Mouse (Mus musculus): ENCODE results near the gene Tmem164.
A peak's percentile ranks its signal among the peaks of the same experiment; 100 is the strongest.

Gene Tmem164

DNA sequence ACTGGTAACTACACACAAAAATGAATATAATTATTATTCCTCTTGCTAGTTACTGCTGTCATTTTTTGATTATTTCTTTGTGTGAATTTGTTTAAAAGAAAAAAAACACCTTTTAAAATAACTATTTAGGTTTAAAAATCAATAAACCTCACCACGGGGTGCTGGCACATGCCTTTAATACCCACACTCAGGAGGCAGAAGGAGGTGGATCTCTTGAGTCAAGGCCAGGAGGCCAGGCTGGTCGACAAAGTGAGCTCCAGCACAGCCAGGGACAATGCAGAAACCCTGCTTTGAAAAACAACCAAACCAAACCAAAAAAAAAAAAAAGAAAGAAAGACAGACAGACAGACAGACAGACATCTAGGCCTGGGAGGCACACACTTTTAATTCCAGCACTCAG is 12.1 kb downstream of the Tmem164 start:
- no peak for DNase-seq

DNA sequence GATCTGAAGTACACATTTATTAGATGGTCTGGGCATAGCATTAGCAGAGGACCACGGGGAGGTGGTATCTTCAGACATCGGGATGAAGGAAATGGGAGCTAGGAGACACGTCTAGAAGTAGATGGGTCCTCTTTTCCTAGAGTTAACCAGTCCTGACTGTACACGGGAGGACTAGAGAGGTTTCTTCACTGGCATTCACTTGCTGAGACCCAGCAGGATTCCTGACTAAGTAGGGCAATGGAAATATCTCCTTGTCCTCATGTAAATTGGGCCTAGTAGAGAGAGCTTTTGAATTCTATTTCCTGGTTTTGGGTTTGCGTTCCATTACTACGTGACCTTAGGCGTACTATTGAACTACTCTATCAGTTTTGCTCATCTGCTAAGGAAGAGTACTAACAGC is 13.1 kb downstream of the Tmem164 start:
- DNase-seq, result no peak

DNA sequence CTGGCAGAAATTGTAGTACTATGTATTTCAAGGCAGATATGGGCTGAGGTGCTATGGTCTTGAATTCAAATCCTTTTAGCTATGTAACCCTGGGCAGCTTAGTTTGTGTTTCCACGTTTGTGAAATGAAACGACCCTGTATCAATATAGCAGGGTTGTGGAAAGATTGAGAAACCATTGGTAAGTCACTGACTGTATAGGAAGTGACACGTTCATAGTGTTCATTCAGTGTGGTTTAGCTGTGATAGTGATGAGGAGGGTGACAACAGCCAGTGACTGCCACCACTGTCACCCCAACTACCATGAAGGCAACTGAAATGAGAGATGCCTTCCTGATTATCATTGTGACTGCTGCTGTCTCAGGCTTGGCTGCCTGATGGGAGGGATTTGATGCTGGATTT is 13.7 kb downstream of the Tmem164 start:
- no peak for DNase-seq

DNA sequence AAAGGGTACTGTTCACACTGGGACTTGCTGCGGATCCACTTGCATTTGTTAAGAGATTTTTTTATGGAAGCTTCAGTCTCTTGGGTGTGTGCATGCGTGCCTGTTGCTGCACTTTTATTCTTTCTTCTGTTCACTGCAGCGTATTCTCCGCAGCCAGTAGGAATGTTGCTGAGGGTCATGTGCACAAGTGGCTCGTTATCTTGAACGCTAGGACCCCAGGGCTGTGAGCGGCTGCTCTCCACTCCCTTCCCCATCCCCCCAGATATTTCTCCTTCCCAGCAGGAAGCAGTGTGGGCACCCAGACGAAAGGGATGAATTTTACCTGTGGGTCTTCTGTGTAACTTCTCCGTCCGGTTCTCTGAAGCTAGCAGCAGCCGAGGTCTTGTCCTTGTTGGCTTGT is 15.6 kb downstream of the Tmem164 start:
- DNase-seq, result no peak

DNA sequence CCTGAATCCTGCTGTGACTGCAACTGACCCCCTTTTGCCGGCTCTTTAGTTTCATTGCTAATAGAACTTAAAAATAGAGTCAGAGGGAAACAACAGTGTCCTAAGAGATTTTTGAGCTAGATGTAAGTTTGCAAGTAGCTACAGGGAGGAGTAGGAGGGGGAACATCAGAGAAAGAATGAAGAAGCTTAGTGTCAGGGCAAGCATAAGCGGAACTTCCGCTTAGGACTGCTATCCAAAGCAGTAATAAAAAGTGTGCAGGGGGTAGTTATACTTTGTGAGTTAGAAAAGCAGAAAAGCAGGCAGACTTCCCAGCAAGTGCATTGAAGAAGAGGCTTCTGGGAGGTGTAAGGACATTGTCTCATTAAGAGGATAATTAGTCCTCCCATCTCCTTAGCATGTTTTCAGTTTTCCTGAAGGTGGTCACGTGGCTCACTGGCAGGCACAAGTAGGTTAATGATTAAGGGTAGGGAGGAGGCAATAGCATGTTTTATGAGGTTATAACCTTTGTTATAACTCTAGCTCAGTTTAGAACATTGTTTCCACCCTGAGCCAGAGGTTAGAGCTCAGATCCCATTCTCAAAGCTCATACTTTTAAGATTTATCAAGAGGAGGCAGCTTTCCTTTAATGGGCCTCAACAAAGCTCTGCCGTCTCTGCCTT is 16.5 kb downstream of the Tmem164 start:
- peak; percentile 52 for DNase-seq

DNA sequence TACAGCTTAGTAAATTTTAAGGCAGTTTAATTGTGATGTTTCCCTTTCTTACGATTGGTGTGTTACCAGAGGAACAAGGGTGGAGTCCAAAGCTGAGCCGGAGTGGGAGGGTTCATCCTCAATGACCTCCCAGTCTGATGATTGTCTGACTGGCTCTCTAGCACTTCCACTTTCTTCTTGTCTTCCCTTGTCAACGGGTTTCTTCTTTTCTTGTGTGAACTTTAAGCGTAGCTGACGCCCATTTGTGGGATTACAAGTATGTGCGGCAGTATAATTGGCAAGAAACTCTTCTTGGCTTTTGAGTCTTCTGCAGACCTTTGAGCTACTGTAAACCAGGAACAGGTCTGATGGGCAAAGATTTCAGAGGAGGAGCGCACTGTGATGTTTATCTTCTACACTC is 17.0 kb downstream of the Tmem164 start:
- peak; percentile 21 for DNase-seq

DNA sequence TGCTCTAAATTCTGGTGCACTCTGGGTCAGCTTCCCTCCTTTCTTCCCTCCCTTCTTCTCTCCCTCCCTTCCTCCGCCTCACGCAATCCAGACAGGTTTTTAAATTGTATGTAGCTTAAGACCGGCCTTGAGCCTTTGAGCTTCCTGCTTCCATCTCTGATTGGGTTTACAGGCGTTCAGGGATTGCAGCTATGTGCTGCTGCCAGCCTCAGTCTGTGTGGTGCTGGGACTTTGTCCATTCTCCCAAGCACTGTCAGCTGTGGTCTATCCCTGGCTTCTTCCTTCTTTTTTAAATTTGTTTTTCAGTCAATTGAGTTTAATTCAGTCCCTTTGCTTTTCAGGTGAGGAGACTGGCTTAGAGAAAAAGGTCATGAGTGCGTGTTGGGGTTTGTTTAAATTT is 20.9 kb downstream of the Tmem164 start:
- no peak for DNase-seq

DNA sequence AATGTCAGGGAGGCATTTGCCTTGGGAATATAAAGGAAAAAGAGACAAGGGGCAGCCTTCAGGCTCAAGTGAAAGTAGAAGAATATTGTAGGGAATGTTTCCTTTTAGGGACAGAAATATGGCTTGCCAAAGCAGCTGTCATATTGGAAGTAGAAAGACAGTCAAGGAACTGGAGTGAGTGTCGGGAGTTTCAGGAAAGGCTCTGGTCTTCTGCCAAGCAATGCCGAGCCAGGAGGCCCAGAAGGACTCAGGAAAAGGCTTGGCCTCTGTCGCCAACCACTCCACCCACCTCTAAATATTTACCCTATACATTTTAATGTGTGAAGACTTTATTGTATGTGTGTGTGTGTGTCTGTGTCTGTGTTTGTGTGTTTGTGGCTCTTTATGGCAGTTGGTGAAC is 21.4 kb downstream of the Tmem164 start:
- DNase-seq, result no peak

DNA sequence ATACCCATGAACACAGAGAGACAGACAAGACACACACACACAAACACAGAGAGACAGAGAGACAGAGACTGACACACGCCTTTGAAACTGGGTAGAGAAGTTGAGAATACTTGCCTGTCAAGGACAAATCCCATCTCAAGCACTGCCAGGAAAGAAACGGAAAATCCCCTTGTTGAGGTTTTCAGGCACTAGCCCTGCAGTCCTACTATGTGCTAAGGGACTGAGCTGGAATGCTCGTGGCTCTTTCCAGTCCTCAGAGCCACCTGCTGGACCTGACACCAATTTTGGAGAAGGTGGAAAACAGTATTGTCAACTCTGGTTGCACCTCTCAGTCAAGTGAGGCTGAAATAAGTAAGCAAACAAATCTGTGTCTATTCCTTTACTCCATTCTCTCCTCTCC is 22.7 kb downstream of the Tmem164 start:
- DNase-seq, result no peak

DNA sequence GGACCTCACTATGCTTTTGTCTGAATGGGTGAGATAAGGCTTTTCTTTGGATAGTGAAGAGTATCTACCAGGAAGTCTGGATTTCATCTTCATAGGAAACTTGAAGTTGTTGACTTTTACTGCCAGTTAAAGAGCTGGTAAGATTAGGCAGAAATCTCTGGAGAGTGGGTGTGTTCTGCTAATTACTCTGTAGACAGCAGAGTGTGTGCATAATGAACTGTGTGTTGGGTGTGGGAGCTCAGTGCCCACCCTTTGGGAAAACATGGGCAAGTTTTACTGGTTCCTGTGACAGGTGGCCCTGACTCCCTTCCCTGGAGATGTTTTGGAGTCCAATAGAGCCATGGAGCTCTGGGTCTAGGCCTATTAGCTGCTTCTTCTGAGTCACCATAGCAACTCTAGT is 27.1 kb downstream of the Tmem164 start:
- no peak for DNase-seq

DNA sequence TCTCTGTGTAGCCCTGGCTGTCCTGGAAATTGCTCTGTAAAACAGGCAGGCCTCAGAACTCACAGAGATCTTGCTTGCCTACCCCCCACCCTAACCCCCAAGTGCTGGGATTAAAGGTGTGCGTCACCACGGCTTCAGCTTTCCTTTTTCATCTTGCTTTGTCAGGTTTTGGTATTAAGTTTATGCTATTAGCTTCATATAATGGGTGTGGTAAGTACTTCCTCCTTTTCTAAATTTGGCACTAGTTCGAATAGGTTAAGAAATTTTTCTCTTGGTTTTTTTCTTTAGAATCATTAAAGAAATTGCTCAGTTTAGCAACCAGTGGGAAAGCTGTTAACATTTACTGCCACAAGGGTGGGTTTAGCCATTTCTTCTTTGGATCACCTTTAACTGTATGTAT is 34.8 kb downstream of the Tmem164 start:
- DNase-seq, result no peak

DNA sequence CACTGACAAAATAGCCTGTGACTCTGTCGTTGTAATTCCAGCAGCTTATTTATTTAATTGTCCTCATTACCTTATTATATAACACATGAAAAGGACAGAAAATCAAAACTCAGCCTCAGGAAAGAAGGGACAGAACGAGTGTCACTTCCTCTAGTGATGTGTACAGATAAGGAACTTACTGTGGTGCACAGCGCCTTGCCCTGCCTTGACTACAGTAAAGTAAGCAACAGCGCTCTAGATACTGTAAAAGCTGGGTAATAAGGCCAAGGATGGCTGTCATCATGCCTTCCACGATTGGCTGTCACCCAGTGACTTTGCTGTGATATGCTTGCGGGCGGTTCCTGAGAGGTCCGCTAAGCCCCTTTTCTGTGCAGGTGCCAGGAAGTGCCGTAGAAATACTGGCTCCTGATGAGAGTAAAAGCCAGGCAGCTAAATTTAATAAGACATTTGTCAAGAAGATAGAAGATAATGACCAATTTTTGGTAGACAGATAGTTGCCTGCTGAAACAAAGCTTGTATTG is 36.8 kb downstream of the Tmem164 start:
- no peak for DNase-seq

DNA sequence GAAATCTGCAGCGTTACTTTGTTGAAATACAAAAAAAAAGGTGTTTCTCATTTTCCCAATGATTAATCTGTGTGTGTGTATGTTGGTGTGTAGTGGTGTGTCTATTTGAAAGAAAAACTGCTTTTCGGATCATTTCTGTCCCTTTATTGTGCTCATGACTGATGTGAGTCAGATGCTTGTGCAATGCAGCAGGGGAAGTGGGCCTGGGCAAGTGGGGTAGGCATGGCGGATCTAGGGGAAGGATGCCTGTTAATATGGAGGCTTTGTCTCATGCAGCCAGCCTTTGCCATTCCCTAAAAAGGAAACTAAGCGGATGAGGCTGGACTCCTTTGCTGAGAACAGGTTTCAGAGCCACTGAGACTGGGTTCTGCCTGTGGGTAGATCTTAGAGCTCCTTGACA is 37.6 kb downstream of the Tmem164 start:
- DNase-seq, result no peak

DNA sequence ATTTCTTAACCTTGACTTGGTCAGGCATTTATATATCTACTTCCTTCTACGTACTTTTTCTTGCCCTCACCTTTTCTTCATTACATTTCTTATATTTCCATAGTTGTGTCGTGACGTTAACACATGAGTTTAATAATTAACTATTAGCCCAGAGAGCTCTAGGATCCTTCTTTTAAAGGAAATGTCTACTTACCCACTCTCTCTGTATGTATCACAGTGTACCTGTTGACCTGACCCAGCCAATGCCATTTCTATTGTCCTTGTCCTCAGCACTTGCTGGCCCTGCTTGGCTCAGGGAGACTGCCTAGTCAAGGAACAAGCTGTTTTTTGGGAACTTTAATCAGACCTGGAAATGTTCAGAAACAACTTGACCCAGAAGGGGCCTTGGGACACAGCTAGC is 40.7 kb downstream of the Tmem164 start:
- no peak for DNase-seq

DNA sequence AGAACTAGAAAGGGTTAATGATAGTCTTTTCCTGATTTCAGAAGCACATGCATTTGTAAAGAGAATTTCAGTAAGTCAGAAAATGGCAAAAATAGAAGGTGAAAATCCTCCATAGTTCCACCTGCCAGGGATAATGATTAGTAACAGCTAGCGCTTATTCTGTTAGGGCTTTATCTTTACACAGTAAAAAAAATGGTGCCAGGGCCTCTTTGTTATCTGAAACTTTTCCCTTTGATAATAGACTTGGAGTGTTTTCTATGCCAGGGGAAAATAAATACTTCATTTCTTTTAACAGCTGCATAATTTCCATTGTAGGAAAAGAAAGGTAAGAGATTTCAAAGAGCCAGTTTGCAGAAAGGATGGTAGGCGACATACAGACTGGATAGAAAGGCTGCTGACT is 43.0 kb downstream of the Tmem164 start:
- no peak for DNase-seq

DNA sequence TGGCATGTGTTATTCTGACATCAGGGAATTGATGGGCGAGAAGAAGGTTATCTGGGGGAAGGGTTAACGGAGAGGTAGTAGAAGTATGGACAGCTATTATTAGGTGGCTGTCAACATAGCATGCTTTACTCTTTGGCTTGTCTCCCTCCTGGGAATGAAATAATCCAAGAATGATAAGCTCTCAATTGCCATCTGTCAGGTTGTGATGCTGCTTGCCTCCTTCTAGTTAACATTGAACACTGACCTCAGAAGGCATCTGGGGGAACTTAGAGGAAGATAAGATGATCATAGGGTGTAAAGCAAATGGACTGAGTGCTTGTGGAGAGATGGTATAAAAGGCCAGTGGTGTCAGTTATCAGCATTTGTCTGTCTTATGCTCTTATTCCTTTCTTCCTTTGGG is 44.4 kb downstream of the Tmem164 start:
- no peak for DNase-seq

DNA sequence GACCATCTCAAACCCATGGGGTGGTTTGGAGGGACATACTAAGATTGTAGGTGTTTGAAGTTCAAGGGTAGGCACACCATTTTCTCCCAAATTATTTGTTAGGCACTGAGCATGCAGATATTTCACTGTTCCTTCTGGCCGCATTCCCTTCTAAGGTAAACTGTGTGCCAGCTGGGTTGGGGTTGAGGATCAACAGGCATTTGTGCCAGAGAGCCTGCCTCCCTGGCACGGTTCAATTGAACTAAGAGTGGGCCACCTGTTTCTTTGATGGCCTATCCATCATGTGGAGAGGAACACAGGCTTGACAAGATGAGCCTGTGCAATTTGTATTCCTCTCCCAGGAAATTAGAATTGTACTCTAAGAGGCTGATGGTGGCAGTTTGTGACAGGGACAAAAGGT is 45.1 kb downstream of the Tmem164 start:
- no peak for DNase-seq

DNA sequence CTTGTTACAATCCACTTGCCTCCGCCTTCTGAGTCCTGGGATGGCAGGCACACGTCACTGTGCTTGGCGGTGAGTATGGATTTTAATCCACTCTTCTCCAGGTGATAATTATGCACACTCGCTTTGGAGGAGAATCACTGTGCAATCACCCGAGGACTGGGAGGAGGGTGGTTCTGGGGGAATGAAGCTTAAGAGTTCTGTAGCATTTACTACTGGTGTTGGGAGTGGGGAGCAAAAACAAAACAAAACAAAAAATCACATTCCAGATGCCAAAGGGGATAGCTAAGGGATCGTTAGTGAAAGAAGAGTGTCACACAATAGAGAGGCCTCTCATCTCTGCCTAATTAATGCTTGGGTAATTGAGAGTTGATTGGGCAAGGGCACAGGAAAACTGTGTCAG is 46.6 kb downstream of the Tmem164 start:
- DNase-seq, result no peak

DNA sequence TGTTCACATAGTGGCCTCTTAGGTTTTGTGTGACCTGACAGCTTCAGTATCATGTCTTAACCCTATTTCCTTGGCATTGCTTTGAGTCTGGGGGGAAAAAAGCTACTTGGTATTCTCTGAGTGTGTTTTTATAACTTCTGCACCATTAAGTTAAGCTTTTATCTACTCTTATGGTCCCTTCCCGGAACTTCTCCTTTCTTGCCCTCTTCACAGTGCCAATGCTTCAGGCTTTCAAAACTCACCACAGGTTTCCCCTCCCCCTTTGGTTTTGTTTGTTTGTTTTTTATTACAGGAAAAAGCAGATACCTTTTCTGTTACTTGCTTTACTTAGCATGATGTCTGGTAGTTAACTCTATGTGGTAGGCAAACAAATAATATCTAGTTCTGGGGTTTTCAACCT is 47.8 kb downstream of the Tmem164 start:
- no peak for DNase-seq

DNA sequence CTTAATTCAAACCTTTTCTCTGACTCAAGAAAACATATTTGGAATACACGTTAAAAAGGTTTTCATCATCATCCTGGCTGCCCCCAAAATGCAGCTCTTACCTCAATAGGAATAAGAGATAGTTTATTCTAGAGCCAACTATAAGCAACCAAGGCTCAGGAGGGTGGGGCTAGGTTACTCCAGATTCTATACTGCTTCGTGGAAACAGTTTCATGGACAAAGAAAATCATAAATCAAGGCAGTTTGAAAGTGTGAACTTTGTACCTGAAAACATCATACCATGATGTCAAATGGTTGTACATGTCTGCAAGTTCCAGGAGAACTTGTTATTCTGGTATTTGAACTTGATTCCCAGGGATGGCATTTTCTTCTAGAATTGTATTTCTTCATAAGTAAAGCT is 48.3 kb downstream of the Tmem164 start:
- DNase-seq, result no peak

DNA sequence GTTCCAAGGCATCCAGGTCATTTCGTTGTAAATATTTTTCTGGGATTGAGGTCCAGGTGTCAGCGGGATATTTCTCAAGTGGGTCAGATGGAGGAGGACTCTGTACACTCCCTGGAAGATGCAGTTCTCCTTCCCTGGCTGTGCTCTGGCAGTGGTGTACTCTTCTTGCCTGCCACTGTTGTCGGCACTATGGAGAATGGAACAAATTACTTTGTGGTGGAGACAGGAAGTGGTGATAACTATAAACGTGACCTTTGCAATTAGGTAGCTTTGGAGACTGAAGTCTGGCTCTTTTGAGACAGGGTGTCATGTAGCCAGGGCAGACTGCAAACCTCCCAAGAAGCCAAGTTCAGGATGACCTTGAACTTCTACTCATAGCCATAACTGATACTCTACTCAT is 55.9 kb downstream of the Tmem164 start:
- DNase-seq, result no peak

DNA sequence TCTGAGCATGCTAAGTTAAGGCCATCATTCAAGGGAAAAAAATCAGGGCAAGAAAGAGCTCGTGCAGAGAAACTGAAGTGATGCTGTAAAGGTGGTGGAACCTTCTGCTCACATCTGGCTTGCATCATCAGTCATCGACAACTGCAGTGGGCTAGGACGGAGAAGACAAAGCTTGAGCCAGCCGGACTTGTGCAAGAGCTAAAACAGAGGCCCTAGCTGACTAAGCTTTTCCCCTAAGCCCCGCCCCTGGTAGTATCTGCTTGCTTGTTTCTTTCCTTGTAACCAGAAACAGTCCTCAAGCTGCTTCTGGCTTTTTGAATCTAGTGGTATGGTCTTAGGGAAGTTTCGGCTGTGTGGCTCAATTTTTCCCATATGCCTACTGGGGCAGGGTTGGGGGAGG is 56.5 kb downstream of the Tmem164 start:
- DNase-seq, result no peak

DNA sequence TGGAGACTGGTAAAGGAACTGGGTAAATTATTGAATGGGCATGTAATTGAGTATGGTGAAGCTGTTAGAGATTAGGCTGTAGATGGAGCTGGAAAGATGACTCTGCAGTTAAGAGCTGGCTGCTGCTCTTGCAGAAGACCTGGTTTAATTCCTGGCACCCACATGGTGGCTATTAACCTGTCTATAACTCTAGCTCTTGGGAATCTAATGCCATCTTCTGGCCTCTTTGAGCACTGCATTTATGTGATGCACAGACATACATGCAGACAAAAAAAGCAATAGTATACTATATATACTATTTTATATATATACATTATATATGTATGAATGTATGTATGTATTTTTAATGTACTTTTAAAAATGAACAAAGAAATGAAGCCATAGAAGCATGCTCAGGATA is 66.2 kb downstream of the Tmem164 start:
- DNase-seq, result no peak

DNA sequence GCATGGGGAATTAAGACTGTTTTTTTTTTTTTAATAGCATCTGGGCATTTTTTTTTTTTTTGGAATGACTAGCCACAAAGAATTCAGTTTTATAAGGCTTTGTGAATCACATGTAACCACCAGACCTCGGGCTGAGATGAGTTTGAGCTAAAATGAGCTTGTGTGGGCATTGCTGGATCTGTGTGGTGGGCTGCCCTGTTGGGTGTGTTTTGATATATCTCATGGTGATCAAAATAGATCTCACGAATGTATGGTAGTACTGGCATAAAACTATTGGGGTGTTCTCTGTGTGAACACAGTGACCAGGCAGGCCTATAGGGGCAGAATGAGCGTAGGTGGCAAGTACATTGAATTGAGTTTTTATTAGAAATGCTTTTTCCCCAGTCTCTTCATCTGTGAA is 67.4 kb downstream of the Tmem164 start:
- DNase-seq, result no peak

DNA sequence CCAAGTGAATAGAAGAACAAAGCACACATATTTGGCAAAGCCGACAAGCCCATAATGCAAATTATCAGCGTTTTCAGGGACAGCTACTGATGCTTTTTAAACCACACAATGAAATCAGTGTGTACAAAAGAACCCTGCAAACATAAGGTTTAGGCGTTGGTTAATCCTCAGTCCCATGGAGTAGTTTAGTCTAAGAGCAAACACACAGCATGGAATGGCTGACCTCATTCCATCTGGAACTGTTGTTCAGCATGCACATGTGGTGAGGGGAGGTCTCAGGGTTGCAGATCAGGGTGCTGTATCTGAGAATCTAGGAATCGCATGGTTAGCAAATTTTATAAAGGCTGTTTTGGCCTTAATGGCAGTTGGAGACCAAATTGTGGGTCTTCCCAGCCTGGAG is 69.6 kb downstream of the Tmem164 start:
- DNase-seq, result no peak

DNA sequence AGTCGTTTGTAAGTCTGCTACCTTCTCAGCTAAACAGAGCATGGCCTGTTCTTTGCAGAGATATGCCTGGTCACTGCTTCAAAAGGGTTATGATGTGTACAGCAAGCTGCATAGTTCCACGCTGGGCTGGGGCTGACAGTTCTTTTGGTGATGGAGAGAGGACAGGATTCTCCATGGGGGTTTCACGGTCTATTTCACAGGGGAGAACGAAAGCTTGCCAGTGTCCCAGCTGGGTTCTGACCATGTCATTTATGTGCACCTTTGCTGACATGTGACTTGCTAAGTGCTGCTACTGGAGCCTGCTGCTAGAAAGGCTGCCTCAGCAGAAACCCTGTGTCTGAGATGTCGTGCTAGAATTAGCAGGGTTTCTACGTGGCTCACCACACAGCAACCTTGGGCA is 74.3 kb downstream of the Tmem164 start:
- DNase-seq, result no peak
